Mouse (Mus musculus) MEL (cell line): ENCODE results near the gene Cdc42ep4. TPM values are rescaled to one million over a fixed set of nuclear protein-coding genes. Genes with fewer than 3 reads are reported as not detected.
A peak's percentile ranks its signal among the peaks of the same experiment; 100 is the strongest.

Source experiments
- DNase-seq: peaks from one replicate; pipeline ENCODE4 v3.0.0; 2011; ENCODE audit warnings: low read depth, low spot score
- H3K27ac ChIP-seq: 2 replicates; pipeline ENCODE4 v1.5.1; 2012; ENCODE audit warnings: low read depth, mild to moderate bottlenecking, control low read depth, low read length, moderate library complexity; ENCODE audit not compliant: control insufficient read depth
- H3K27me3 ChIP-seq, 2 experiments: fragments of 150-350 bp in 1 of 2; sonication (generic) in 1 of 2; 2 replicates each; pipeline ENCODE4 v1.6.1; 2012; ENCODE audit warnings: low read length in 2 of 2, mild to moderate bottlenecking in 2 of 2, improper control_type of control experiment in 1 of 2, moderate library complexity in 1 of 2; ENCODE audit not compliant: insufficient read depth in 2 of 2, control insufficient read depth in 1 of 2
- H3K36me3 ChIP-seq, 2 experiments: 2 replicates each; pipeline ENCODE4 v1.6.1; 2012 to 2014; ENCODE audit warnings: low read length in 2 of 2, improper control_type of control experiment in 1 of 2, inconsistent platforms in 1 of 2, mild to moderate bottlenecking in 1 of 2; ENCODE audit not compliant: insufficient read depth in 2 of 2, control insufficient read depth in 1 of 2
- H3K4me1 ChIP-seq, 2 experiments: fragments of 150-350 bp in 1 of 2; sonication (generic) in 1 of 2; 2 replicates each; pipeline ENCODE4 v1.6.1; 2012; ENCODE audit warnings: low read length in 2 of 2, improper control_type of control experiment in 1 of 2, mild to moderate bottlenecking in 1 of 2; ENCODE audit not compliant: insufficient read depth in 2 of 2, control insufficient read depth in 1 of 2
- H3K4me3 ChIP-seq, 2 experiments: fragments of 150-350 bp in 1 of 2; sonication (generic) in 1 of 2; 2 replicates each; pipeline ENCODE4 v1.5.1; 2012; ENCODE audit warnings: low read depth in 2 of 2, low read length in 2 of 2, mild to moderate bottlenecking in 2 of 2, moderate library complexity in 2 of 2, control low read depth in 1 of 2, improper control_type of control experiment in 1 of 2; ENCODE audit not compliant: control insufficient read depth in 1 of 2, insufficient read depth in 1 of 2
- H3K79me2 ChIP-seq: 2 replicates; pipeline ENCODE4 v1.6.1; 2012; ENCODE audit warnings: mild to moderate bottlenecking, low read length, moderate library complexity; ENCODE audit not compliant: control insufficient read depth, poor library complexity, insufficient read depth
- H3K9ac ChIP-seq: 2 replicates; pipeline ENCODE4 v1.6.1; 2012; ENCODE audit warnings: low read depth, mild to moderate bottlenecking, control low read depth, low read length, moderate library complexity; ENCODE audit not compliant: control insufficient read depth, poor library complexity, severe bottlenecking
- H3K9me3 ChIP-seq: fragments of 150-350 bp; sonication (generic); replicated peaks from 2 replicates; pipeline ENCODE4 v1.6.1; 2012; ENCODE audit warnings: mild to moderate bottlenecking, low read length, improper control_type of control experiment, moderate library complexity; ENCODE audit not compliant: insufficient read depth
- BHLHE40 ChIP-seq: IDR thresholded peaks from 2 replicates; pipeline ENCODE4 v1.6.1; 2012; ENCODE audit warnings: low read depth, mild to moderate bottlenecking, inconsistent platforms, low read length, improper control_type of control experiment, borderline replicate concordance
- CHD2 ChIP-seq: IDR thresholded peaks from 2 replicates; pipeline ENCODE4 v1.6.1; 2011; ENCODE audit warnings: low read length, improper control_type of control experiment
- E2F4 ChIP-seq: IDR thresholded peaks from 2 replicates; pipeline ENCODE4 v1.6.1; 2011; ENCODE audit warnings: low read depth, low read length, improper control_type of control experiment, borderline replicate concordance
- EP300 ChIP-seq, 2 experiments: IDR thresholded peaks; 2 replicates each; pipeline ENCODE4 v1.6.1; 2011; ENCODE audit warnings: improper control_type of control experiment in 2 of 2, low read length in 2 of 2, low read depth in 1 of 2, mild to moderate bottlenecking in 1 of 2
- GABPA ChIP-seq: IDR thresholded peaks from 2 replicates; pipeline ENCODE4 v1.6.1; 2012; ENCODE audit warnings: low read depth, mild to moderate bottlenecking, inconsistent platforms, low read length, improper control_type of control experiment, moderate library complexity
- HCFC1 ChIP-seq: IDR thresholded peaks from 2 replicates; pipeline ENCODE4 v1.6.1; 2012; ENCODE audit warnings: low read depth, mild to moderate bottlenecking, inconsistent platforms, low read length, improper control_type of control experiment, moderate library complexity
- JUND ChIP-seq: IDR thresholded peaks from 2 replicates; pipeline ENCODE4 v1.6.1; 2011; ENCODE audit warnings: low read depth, mild to moderate bottlenecking, improper control_type of control experiment, low read length
- MAFK ChIP-seq: IDR thresholded peaks from 2 replicates; pipeline ENCODE4 v1.6.1; 2011; ENCODE audit warnings: low read depth, mild to moderate bottlenecking, low read length, improper control_type of control experiment, borderline replicate concordance
- MAX ChIP-seq: IDR thresholded peaks from 2 replicates; pipeline ENCODE4 v1.6.1; 2011; ENCODE audit warnings: low read length, improper control_type of control experiment
- MAZ ChIP-seq: IDR thresholded peaks from 2 replicates; pipeline ENCODE4 v1.6.1; 2012; ENCODE audit warnings: low read depth, mild to moderate bottlenecking, inconsistent platforms, low read length, improper control_type of control experiment
- MEF2A ChIP-seq: IDR thresholded peaks from 2 replicates; pipeline ENCODE4 v1.6.1; 2014; ENCODE audit warnings: low read depth, mild to moderate bottlenecking, inconsistent platforms, low read length, improper control_type of control experiment; ENCODE audit not compliant: poor library complexity, insufficient replicate concordance, severe bottlenecking; ENCODE audit errors: extremely low read depth
- MXI1 ChIP-seq: IDR thresholded peaks from 2 replicates; pipeline ENCODE4 v1.6.1; 2011; ENCODE audit warnings: mild to moderate bottlenecking, low read depth, low read length, improper control_type of control experiment
- NRF1 ChIP-seq: IDR thresholded peaks from 2 replicates; pipeline ENCODE4 v1.6.1; 2014; ENCODE audit warnings: low read depth, mild to moderate bottlenecking, inconsistent platforms, low read length, improper control_type of control experiment, moderate library complexity; ENCODE audit not compliant: poor library complexity, insufficient read depth, severe bottlenecking
- POLR2A ChIP-seq, 2 experiments: IDR thresholded peaks; 2 replicates each; pipeline ENCODE4 v1.6.1; 2011 to 2012; ENCODE audit warnings: low read length in 2 of 2, mild to moderate bottlenecking in 2 of 2, control low read depth in 1 of 2, improper control_type of control experiment in 1 of 2, low read depth in 1 of 2, moderate library complexity in 1 of 2; ENCODE audit not compliant: control insufficient read depth in 1 of 2, insufficient read depth in 1 of 2, poor library complexity in 1 of 2
- RCOR1 ChIP-seq: IDR thresholded peaks from 2 replicates; pipeline ENCODE4 v1.6.1; 2012; ENCODE audit warnings: low read depth, mild to moderate bottlenecking, inconsistent platforms, low read length, improper control_type of control experiment
- TAL1 ChIP-seq: IDR thresholded peaks from 2 replicates; pipeline ENCODE4 v1.6.1; 2012; ENCODE audit warnings: mild to moderate bottlenecking, inconsistent platforms, low read length, moderate library complexity, mixed read lengths
- TBP ChIP-seq: IDR thresholded peaks from 2 replicates; pipeline ENCODE4 v1.8.0; 2011; ENCODE audit warnings: low read depth, low read length, improper control_type of control experiment
- TCF12 ChIP-seq: IDR thresholded peaks from 2 replicates; pipeline ENCODE4 v1.6.1; 2014; ENCODE audit warnings: low read depth, mild to moderate bottlenecking, inconsistent platforms, low read length, improper control_type of control experiment, moderate library complexity
- UBTF ChIP-seq: IDR thresholded peaks from 2 replicates; pipeline ENCODE4 v1.6.1; 2012; ENCODE audit warnings: low read depth, mild to moderate bottlenecking, inconsistent platforms, low read length, improper control_type of control experiment, moderate library complexity, borderline replicate concordance; ENCODE audit not compliant: insufficient read depth
- ZC3H11A ChIP-seq: IDR thresholded peaks from 2 replicates; pipeline ENCODE4 v1.6.1; 2012; ENCODE audit warnings: low read depth, mild to moderate bottlenecking, inconsistent platforms, low read length, improper control_type of control experiment
- ZMIZ1 ChIP-seq: IDR thresholded peaks from 2 replicates; pipeline ENCODE4 v1.6.1; 2012; ENCODE audit warnings: low read depth, mild to moderate bottlenecking, inconsistent platforms, low read length, improper control_type of control experiment, moderate library complexity
- polyA plus RNA-seq, 2 experiments: library from polyadenylated mRNA; stranded (reverse) in 1 of 2; unstranded in 1 of 2; fragments of >175 nt in 1 of 2; fragments of >200 nt in 1 of 2; gene quantifications; 2 replicates each; pipeline versions ENCODE4 v1.2.1 to v1.2.4; 2012; ENCODE audit warnings: low replicate concordance in 2 of 2, low read depth in 1 of 2; ENCODE audit not compliant: insufficient read length in 2 of 2, insufficient read depth in 1 of 2, missing spikeins in 1 of 2
- total RNA-seq: library from RNA; depleted of rRNA; stranded (reverse); fragments of 300-350 nt; gene quantifications from 2 replicates; pipeline ENCODE4 v1.2.3, GENCODE M21; 2012

Cdc42ep4 gene
- total and polyA plus RNA-seq, 3 experiments, result 27.7 to 39.0 TPM; not detected in 1

- H3K79me2 ChIP-seq, result peaks cover 80% of the 10 kb centered on the region
- TF ChIP-seq GABPA (no peak), HCFC1 (peak; percentile 44; the same call in 1 of the 2 replicates), BHLHE40 (no peak), ZMIZ1 (no peak), MAFK (no peak), POLR2A (IDR thresholded peaks at IDR 0.05; ENCODE audit: control insufficient read depth in 1 of 2, insufficient read depth in 1 of 2, low read depth in 1 of 2, low read length in 2 of 2, poor library complexity in 1 of 2) (0 out of 4 replicates have a peak, but pooled peaks of 1 of the 2 experiments have one; percentile 18), EP300 (IDR thresholded peaks at IDR 0.05; ENCODE audit: low read depth in 1 of 2, low read length in 2 of 2) (no peak), MAX (no peak), CHD2 (no peak), MXI1 (peak; percentile 36; the same call in 1 of the 2 replicates), RCOR1 (no peak), TBP (peak; percentile 14; the same call in 1 of the 2 replicates), NRF1 (no peak), TAL1 (no peak), ZC3H11A (no peak), TCF12 (no peak), JUND (no peak), E2F4 (no peak), MEF2A (no peak), MAZ (peak; percentile 64; the same call in 1 of the 2 replicates), UBTF (0 out of 2 replicates have a peak, but pooled peaks have one; percentile 43)
- TF ChIP-seq, all 39 proteins: peak for 6
- Histone ChIP-seq H3K9ac (peak overlapping the region; percentile 90), H3K9me3 (no peaks in the 10 kb centered on the region), H3K4me3 (peak overlapping the region; percentile 70 to 93), H3K4me1 (peaks cover 21 to 23% of the 10 kb centered on the region in 2 experiments), H3K36me3 (peaks cover under 1 to 43% of the 10 kb centered on the region in 2 experiments; a peak in 3 of 4 replicates), H3K27me3 (no peaks in the 10 kb centered on the region), H3K27ac (peak overlapping the region; percentile 68)
- peak; percentile 79 for DNase-seq
These were observed 68.6 kb downstream of the Cdc42ep4 start for GRCm38 (mm10) chr11:113682897-113683626.
